Mouse (Mus musculus) bone marrow, adult 2 months (tissue): ENCODE data around the gene Ndufs4.

Experiments used
- CTCF ChIP-seq: fragments of 200-500 bp; IDR thresholded peaks from 2 replicates; pipeline ENCODE4 v1.5.1; 2011; ENCODE audit warnings: low read length, control low read depth; ENCODE audit not compliant: control insufficient read depth, insufficient read depth
- POLR2A ChIP-seq: fragments of 200-500 bp; IDR thresholded peaks from 2 replicates; pipeline ENCODE4 v1.6.1; 2011; ENCODE audit warnings: low read depth, mild to moderate bottlenecking, control low read depth, low read length, borderline replicate concordance; ENCODE audit not compliant: control insufficient read depth

DNA sequence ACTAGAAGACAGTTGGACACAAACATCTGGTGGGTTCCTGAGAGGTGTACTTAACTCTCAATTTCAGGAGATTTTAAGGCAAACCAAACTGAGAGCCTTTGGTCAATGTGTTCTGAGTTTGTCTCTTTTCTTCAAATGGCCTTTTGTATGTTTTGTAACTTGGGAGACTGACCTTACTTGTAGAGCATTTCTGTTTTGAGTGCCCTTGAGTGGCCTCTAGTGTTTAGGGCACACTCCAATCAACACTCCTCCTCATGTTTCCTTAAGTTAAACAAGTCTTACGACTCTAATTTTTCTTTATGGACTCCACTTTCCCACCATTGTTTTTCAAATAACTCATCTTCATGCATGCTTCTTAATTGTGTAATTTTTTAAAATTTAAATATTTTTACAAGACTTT, 98.6 kb downstream of the Ndufs4 start:
- TF ChIP-seq CTCF (no peak), POLR2A (no peak)
